Mouse (Mus musculus): ENCODE results near the gene Erc2.

GRCm38 (mm10) chr14:28010536-28011280, 388.5 kb downstream of the Erc2 start:
- TF ChIP-seq FLI1 (IDR thresholded peaks at IDR 0.05; ENCODE audit: low read length) (no peak), GATA1 (IDR thresholded peaks at IDR 0.05; ENCODE audit: borderline replicate concordance, low read length) (no peak)
